Mouse (Mus musculus) kidney, postnatal 0 days (tissue): ENCODE data around the gene Mast3. TPM values are rescaled to one million over a fixed set of nuclear protein-coding genes. Genes with fewer than 3 reads are reported as not detected.

Source experiments
- ATAC-seq: fragments of 200-750 bp; cut with Nextera tagmentation; replicated peaks from 2 replicates; pipeline ENCODE4 v1.8.0; 2017; ENCODE audit warnings: low read depth, moderate number of reproducible peaks, moderate TSS enrichment, moderate library complexity; ENCODE audit not compliant: low FRiP score
- DNase-seq: peaks from one replicate; pipeline ENCODE4 v3.0.0-alpha.2; 2016; ENCODE audit warnings: low spot score
- H3K27ac ChIP-seq: fragments of 300-500 bp; sonication (generic); 2 replicates; pipeline ENCODE4 v1.5.1; 2014; ENCODE audit warnings: mild to moderate bottlenecking
- H3K27me3 ChIP-seq: fragments of 300-500 bp; sonication (generic); 2 replicates; pipeline ENCODE4 v1.6.1; 2014; ENCODE audit warnings: low read length, mixed read lengths; ENCODE audit not compliant: insufficient read depth
- H3K36me3 ChIP-seq: fragments of 300-500 bp; sonication (generic); 2 replicates; pipeline ENCODE4 v1.6.1; 2014; ENCODE audit warnings: low read length, mixed read lengths; ENCODE audit not compliant: insufficient read depth
- H3K4me1 ChIP-seq: fragments of 300-500 bp; sonication (generic); replicated peaks from 2 replicates; pipeline ENCODE4 v1.6.1; 2014; ENCODE audit warnings: antibody characterized with exemption, low read length, mixed read lengths; ENCODE audit not compliant: insufficient read depth
- H3K4me2 ChIP-seq: fragments of 300-500 bp; sonication (generic); 2 replicates; pipeline ENCODE4 v1.6.1; 2014; ENCODE audit warnings: mild to moderate bottlenecking, low read length, moderate library complexity, mixed read lengths
- H3K4me3 ChIP-seq: fragments of 300-500 bp; sonication (generic); replicated peaks from 2 replicates; pipeline ENCODE4 v1.5.1; 2014; ENCODE audit warnings: low read depth, low read length
- H3K9ac ChIP-seq: fragments of 300-500 bp; sonication (generic); 2 replicates; pipeline ENCODE4 v1.6.1; 2014; ENCODE audit warnings: low read depth, low read length
- H3K9me3 ChIP-seq: fragments of 300-500 bp; sonication (generic); replicated peaks from 2 replicates; pipeline ENCODE4 v1.6.1; 2016; ENCODE audit warnings: low read length, inconsistent platforms, mixed read lengths
- CTCF ChIP-seq: IDR thresholded peaks from 2 replicates; pipeline ENCODE4 v1.5.1; 2016; ENCODE audit warnings: antibody characterized with exemption, low read depth, mild to moderate bottlenecking, moderate library complexity
- WGBS: fragments of 180-500 bp; shearing (Covaris S2); extraction: QIAGEN DNeasy Blood & Tissue Kit; methylation state at CpG from one replicate; pipeline ENCODE4 v1.1.7; 2014; 5-methylcytosine and 5-hydroxymethylcytosine counted together
- polyA plus RNA-seq: library from polyadenylated mRNA; unstranded; fragments of >200 nt; fragmentation: Nextera tagmentation; extraction: Ambion mirVana; gene quantifications from 2 replicates; pipeline ENCODE4 v1.2.1, GENCODE M21; 2015

Gene Mast3
- polyA plus RNA-seq, result 8.4 and 10.2 TPM in 2 replicates

GRCm38 (mm10) chr8:70804481-70805206, at the start of gene Mast3:
Mast3 (minus strand) TSS chr8:70805054.
- Histone ChIP-seq H3K36me3 (no peaks in the 10 kb centered on the region), H3K4me1 (peaks cover 9% of the 10 kb centered on the region), H3K9me3 (no peaks in the 10 kb centered on the region), H3K27ac (no peak within 1 kb of the TSS), H3K4me2 (peak within 1 kb of the TSS; percentile 88), H3K9ac (peak within 1 kb of the TSS; percentile 35; the same call in 1 of the 2 replicates), H3K4me3 (peak within 1 kb of the TSS; percentile 43), H3K27me3 (peaks cover 6% of the 10 kb centered on the region; the same call in 1 of the 2 replicates)
- no peak for TF ChIP-seq CTCF
- DNase-seq, result peak; percentile 90
- WGBS, result under 1% methylated on average over 45 of the region's 45 CpGs
- peak; percentile 91 for ATAC-seq

GRCm38 (mm10) chr8:70853863-70854262, 49.0 kb upstream of the Mast3 start:
- 77% methylated on average over 2 of the region's 2 CpGs for WGBS
- Histone ChIP-seq H3K9ac (no peak overlapping the region), H3K36me3 (no peaks in the 10 kb centered on the region), H3K27me3 (no peaks in the 10 kb centered on the region; the same call in 1 of the 2 replicates), H3K9me3 (no peaks in the 10 kb centered on the region), H3K4me1 (peaks cover 11% of the 10 kb centered on the region; the same call in 1 of the 2 replicates), H3K27ac (no peak overlapping the region), H3K4me2 (no peak overlapping the region), H3K4me3 (no peak overlapping the region)
- TF ChIP-seq CTCF, result no peak
- ATAC-seq (no peak), DNase-seq (no peak)

GRCm38 (mm10) chr8:70852595-70853231, 47.9 kb upstream of the Mast3 start:
- Histone ChIP-seq H3K36me3 (no peaks in the 10 kb centered on the region), H3K4me3 (no peak overlapping the region), H3K9ac (no peak overlapping the region), H3K4me2 (no peak overlapping the region), H3K9me3 (no peaks in the 10 kb centered on the region), H3K27ac (no peak overlapping the region), H3K4me1 (peaks cover 11% of the 10 kb centered on the region; the same call in 1 of the 2 replicates), H3K27me3 (no peaks in the 10 kb centered on the region; the same call in 1 of the 2 replicates)
- no peak for ATAC-seq
- WGBS, result 89% methylated on average over 41 of the region's 41 CpGs
- DNase-seq, result no peak
- TF ChIP-seq CTCF, result no peak

- 33% methylated on average over 6 of the region's 6 CpGs for WGBS
- TF ChIP-seq CTCF, result no peak
- Histone ChIP-seq H3K9me3 (no peaks in the 10 kb centered on the region), H3K27ac (no peak overlapping the region), H3K36me3 (no peaks in the 10 kb centered on the region), H3K9ac (no peak overlapping the region), H3K4me3 (no peak overlapping the region), H3K27me3 (no peaks in the 10 kb centered on the region; the same call in 1 of the 2 replicates), H3K4me2 (no peak overlapping the region), H3K4me1 (peaks cover 6% of the 10 kb centered on the region; the same call in 1 of the 2 replicates)
- DNase-seq, result no peak
- no peak for ATAC-seq
These were observed 47.0 kb upstream of the Mast3 start for GRCm38 (mm10) chr8:70851837-70852236.

- Histone ChIP-seq H3K36me3 (no peaks in the 10 kb centered on the region), H3K9me3 (no peaks in the 10 kb centered on the region), H3K4me1 (no peaks in the 10 kb centered on the region), H3K4me2 (no peak overlapping the region), H3K4me3 (no peak overlapping the region), H3K9ac (no peak overlapping the region), H3K27me3 (no peaks in the 10 kb centered on the region; the same call in 1 of the 2 replicates), H3K27ac (no peak overlapping the region)
- DNase-seq (no peak), ATAC-seq (no peak)
- 85% methylated on average over 4 of the region's 4 CpGs for WGBS
- no peak for TF ChIP-seq CTCF
These were observed 46.1 kb upstream of the Mast3 start for GRCm38 (mm10) chr8:70850947-70851346.

- ATAC-seq (no peak), DNase-seq (no peak)
- H3K36me3 ChIP-seq, result no peaks in the 10 kb centered on the region
- H3K9ac ChIP-seq, result no peak overlapping the region
- no peak overlapping the region for H3K4me3 ChIP-seq
- WGBS, result 79% methylated on average over 7 of the region's 7 CpGs
- no peaks in the 10 kb centered on the region for H3K9me3 ChIP-seq
- H3K4me1 ChIP-seq, result no peaks in the 10 kb centered on the region
- no peaks in the 10 kb centered on the region; the same call in 1 of the 2 replicates for H3K27me3 ChIP-seq
- no peak overlapping the region for H3K4me2 ChIP-seq
- TF ChIP-seq CTCF, result no peak
- H3K27ac ChIP-seq, result no peak overlapping the region
These were observed 45.4 kb upstream of the Mast3 start for GRCm38 (mm10) chr8:70850132-70850845.
